Mouse (Mus musculus) intestine, embryonic 15.5 days (tissue): ENCODE data around the gene Popdc3. TPM values are rescaled to one million over a fixed set of nuclear protein-coding genes. Genes with fewer than 3 reads are reported as not detected.
"Not testable (repeated sequence)": the region's sequence is repeated elsewhere in the genome, so short reads cannot be mapped to it uniquely, and the experiment has no call there.

ENCODE experiments used
- ATAC-seq: fragments of 200-750 bp; cut with Nextera tagmentation; 2 replicates; pipeline ENCODE4 v1.8.0; 2017; ENCODE audit warnings: moderate TSS enrichment, moderate library complexity
- H3K27ac ChIP-seq: fragments of 300-500 bp; sonication (generic); 2 replicates; pipeline ENCODE4 v1.5.1; 2015; ENCODE audit warnings: mild to moderate bottlenecking, inconsistent platforms
- H3K27me3 ChIP-seq: fragments of 300-500 bp; sonication (generic); replicated peaks from 2 replicates; pipeline ENCODE4 v1.6.1; 2015; ENCODE audit warnings: inconsistent platforms
- H3K36me3 ChIP-seq: fragments of 300-500 bp; sonication (generic); 2 replicates; pipeline ENCODE4 v1.6.1; 2015; ENCODE audit warnings: inconsistent platforms
- H3K4me1 ChIP-seq: fragments of 300-500 bp; sonication (generic); replicated peaks from 2 replicates; pipeline ENCODE4 v1.6.1; 2015; ENCODE audit warnings: inconsistent platforms
- H3K4me2 ChIP-seq: fragments of 300-500 bp; sonication (generic); replicated peaks from 2 replicates; pipeline ENCODE4 v1.6.1; 2015; ENCODE audit warnings: mild to moderate bottlenecking, inconsistent platforms
- H3K4me3 ChIP-seq: fragments of 300-500 bp; sonication (generic); replicated peaks from 2 replicates; pipeline ENCODE4 v1.5.1; 2015; ENCODE audit warnings: inconsistent platforms
- H3K9ac ChIP-seq: fragments of 300-500 bp; sonication (generic); 2 replicates; pipeline ENCODE4 v1.6.1; 2015; ENCODE audit warnings: inconsistent platforms
- H3K9me3 ChIP-seq: fragments of 300-500 bp; sonication (generic); 2 replicates; pipeline ENCODE4 v1.6.1; 2016; ENCODE audit warnings: inconsistent platforms
- WGBS: fragments of 180-500 bp; shearing (Covaris S2); methylation state at CpG from one replicate; pipeline ENCODE4 v1.1.7; 2015; 5-methylcytosine and 5-hydroxymethylcytosine counted together
- polyA plus RNA-seq: library from polyadenylated mRNA; unstranded; fragments of >200 nt; fragmentation: Nextera tagmentation; extraction: Ambion mirVana; gene quantifications from 2 replicates; pipeline ENCODE4 v1.2.1, GENCODE M21; 2015

Popdc3 gene
- 0.55 and 0.88 TPM in 2 replicates for polyA plus RNA-seq

DNA sequence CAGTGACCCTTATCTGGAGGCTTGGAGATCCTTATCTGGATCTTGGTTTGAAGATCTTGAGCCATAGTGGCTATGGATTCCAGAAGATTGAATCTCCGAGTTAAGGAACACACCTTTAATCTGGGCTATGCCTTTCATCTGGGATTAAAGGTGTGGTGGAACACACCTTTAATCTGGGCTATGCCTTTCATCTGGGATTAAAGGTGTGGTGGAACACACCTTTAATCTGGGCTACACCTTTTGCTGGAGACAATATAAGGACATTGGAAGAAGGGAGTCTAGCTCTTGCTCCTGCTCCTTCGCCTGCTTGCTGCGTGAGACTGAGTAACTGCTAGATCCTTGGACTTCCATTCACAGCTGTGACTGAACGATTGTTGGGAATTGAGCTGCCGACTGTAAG lies at the start of gene Popdc3:
Popdc3 (plus strand) TSS at position 301 of the 400 bp plus-strand sequence.
- H3K27ac ChIP-seq, H3K36me3 ChIP-seq, H3K27me3 ChIP-seq, H3K4me3 ChIP-seq, ATAC-seq, H3K4me2 ChIP-seq, H3K9ac ChIP-seq, H3K9me3 ChIP-seq, H3K4me1 ChIP-seq: not testable (repeated sequence)
- WGBS = 76% methylated on average over 2 of the region's 5 CpGs

DNA sequence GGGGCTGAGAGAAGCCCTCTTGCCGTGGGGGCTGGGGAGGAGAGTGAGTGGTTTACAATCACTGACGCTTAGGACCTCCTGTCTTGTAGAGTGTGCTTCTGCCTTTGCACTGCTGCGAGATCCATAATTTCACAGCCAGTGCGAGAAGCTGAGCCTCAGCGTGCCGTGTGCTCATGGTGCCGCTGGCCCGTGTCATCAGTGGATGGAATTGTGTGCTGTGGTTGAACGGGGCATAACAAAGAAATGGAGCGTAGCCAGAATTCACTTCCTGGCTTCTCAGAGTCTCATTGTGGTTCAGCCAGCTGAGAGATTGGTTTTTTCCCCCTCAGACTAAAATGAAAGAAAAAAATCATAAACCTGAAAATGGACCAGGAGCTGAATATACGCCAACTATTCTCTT lies 48.8 kb upstream of the Popdc3 start:
- H3K27me3 ChIP-seq = no peaks in the 10 kb centered on the region
- no peak overlapping the region for H3K27ac ChIP-seq
- H3K4me1 ChIP-seq = 0 out of 2 replicates have a peak, but pooled peaks cover 3% of the 10 kb centered on the region
- H3K4me2 ChIP-seq = no peak overlapping the region
- no peak overlapping the region for H3K9ac ChIP-seq
- no peak for ATAC-seq
- 74% methylated on average over 11 of the region's 11 CpGs for WGBS
- H3K9me3 ChIP-seq = no peaks in the 10 kb centered on the region
- peaks cover 3% of the 10 kb centered on the region; the same call in 1 of the 2 replicates for H3K36me3 ChIP-seq
- H3K4me3 ChIP-seq = no peak overlapping the region

DNA sequence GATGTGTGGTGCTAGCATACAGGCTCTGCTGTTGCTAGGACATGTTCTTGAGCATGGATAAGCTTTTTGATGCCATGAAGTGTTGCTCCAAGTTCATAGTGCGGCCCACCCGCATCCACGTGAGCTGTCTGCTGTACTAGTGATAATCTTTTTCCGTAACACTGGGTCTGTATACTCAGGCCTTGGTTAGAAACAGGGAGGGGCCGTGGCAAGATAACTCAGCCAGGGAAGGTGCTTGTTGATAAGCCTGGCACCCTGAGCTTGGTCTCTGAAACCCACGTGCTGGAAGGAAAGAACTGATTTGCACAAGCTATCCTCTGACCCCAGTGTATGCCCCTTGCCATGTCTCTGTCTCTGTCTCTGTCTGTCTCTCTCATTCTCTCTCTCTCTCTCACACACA lies 47.9 kb upstream of the Popdc3 start:
- Histone ChIP-seq H3K4me1 (0 out of 2 replicates have a peak, but pooled peaks cover 3% of the 10 kb centered on the region), H3K4me3 (no peak overlapping the region), H3K36me3 (peaks cover 3% of the 10 kb centered on the region; the same call in 1 of the 2 replicates), H3K4me2 (no peak overlapping the region), H3K9ac (no peak overlapping the region), H3K27me3 (no peaks in the 10 kb centered on the region), H3K27ac (no peak overlapping the region), H3K9me3 (no peaks in the 10 kb centered on the region)
- WGBS = 73% methylated on average over 6 of the region's 6 CpGs
- peak; percentile 86 for ATAC-seq

- H3K27me3 ChIP-seq = no peaks in the 10 kb centered on the region
- 0 out of 2 replicates have a peak, but pooled peaks cover 3% of the 10 kb centered on the region for H3K4me1 ChIP-seq
- no peak overlapping the region for H3K4me3 ChIP-seq
- no peaks in the 10 kb centered on the region for H3K9me3 ChIP-seq
- H3K4me2 ChIP-seq = no peak overlapping the region
- 69% methylated on average over 4 of the region's 4 CpGs for WGBS
- H3K9ac ChIP-seq = no peak overlapping the region
- peak; percentile 29; the same call in 1 of the 2 replicates for ATAC-seq
- no peak overlapping the region for H3K27ac ChIP-seq
- H3K36me3 ChIP-seq = 0 out of 2 replicates have a peak, but pooled peaks cover 3% of the 10 kb centered on the region
Measured at GRCm38 (mm10) chr10:45132371-45132770, 45.5 kb upstream of the Popdc3 start.

DNA sequence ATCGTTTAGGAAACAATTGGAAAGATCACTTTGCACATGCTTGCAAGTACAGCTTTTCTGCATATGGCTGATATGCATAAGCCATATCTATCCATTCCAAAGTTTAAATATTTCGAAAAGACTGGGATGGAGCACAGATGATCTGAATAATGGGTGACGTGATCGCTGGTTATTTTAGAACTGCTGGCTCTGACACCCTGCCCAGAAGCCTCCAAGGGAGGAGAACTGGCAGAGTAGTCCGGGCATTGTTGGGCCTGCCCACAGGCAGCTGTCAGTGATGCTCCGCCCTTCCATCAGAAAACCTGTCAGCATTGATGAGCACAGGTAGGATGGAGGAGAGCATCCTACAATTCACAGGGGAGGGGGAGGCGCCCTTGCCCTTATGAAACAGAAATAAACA lies 41.1 kb upstream of the Popdc3 start:
- ATAC-seq = no peak
- H3K9me3 ChIP-seq = no peaks in the 10 kb centered on the region
- H3K27ac ChIP-seq = no peak overlapping the region
- H3K4me3 ChIP-seq = no peak overlapping the region
- no peak overlapping the region for H3K4me2 ChIP-seq
- no peaks in the 10 kb centered on the region for H3K36me3 ChIP-seq
- 89% methylated on average over 7 of the region's 7 CpGs for WGBS
- H3K9ac ChIP-seq = no peak overlapping the region
- no peaks in the 10 kb centered on the region for H3K27me3 ChIP-seq
- no peaks in the 10 kb centered on the region for H3K4me1 ChIP-seq

DNA sequence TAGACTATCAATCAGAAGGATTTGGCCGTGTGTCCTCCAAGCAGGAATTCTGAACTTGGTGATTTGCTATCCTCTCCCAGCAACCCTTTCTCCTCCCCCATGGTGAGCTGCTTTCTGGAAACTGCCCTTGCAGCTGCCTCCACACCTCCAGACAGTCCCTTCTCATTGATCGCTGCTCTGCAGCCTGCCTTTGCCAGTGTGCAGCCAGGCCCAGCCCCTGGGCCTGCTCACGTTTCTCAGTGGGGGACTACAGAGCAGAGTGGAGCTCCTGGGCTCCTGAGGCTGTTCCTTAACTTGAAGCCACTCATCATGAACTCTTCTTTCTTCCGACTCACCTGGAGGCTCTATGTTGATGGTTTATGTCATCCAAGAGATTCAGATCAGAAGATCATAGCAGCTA lies 38.0 kb upstream of the Popdc3 start:
- Histone ChIP-seq H3K9me3 (no peaks in the 10 kb centered on the region), H3K4me2 (no peak overlapping the region), H3K9ac (no peak overlapping the region), H3K36me3 (no peaks in the 10 kb centered on the region), H3K4me3 (no peak overlapping the region), H3K27ac (no peak overlapping the region), H3K4me1 (no peaks in the 10 kb centered on the region), H3K27me3 (no peaks in the 10 kb centered on the region)
- no peak for ATAC-seq
- WGBS = 74% methylated on average over 4 of the region's 4 CpGs

GRCm38 (mm10) chr10:45140474-45141212 lies 37.3 kb upstream of the Popdc3 start:
- Histone ChIP-seq H3K9ac (no peak overlapping the region), H3K36me3 (no peaks in the 10 kb centered on the region), H3K4me1 (no peaks in the 10 kb centered on the region), H3K27ac (no peak overlapping the region), H3K9me3 (no peaks in the 10 kb centered on the region), H3K4me2 (no peak overlapping the region), H3K27me3 (no peaks in the 10 kb centered on the region), H3K4me3 (no peak overlapping the region)
- 86% methylated on average over 7 of the region's 7 CpGs for WGBS
- no peak for ATAC-seq

- no peak overlapping the region for H3K4me2 ChIP-seq
- H3K27me3 ChIP-seq = no peaks in the 10 kb centered on the region
- H3K4me1 ChIP-seq = no peaks in the 10 kb centered on the region
- no peaks in the 10 kb centered on the region for H3K9me3 ChIP-seq
- 79% methylated on average over 5 of the region's 5 CpGs for WGBS
- no peak overlapping the region for H3K27ac ChIP-seq
- no peak for ATAC-seq
- H3K9ac ChIP-seq = no peak overlapping the region
- no peak overlapping the region for H3K4me3 ChIP-seq
- H3K36me3 ChIP-seq = no peaks in the 10 kb centered on the region
Measured at GRCm38 (mm10) chr10:45142359-45142758, 35.5 kb upstream of the Popdc3 start.

GRCm38 (mm10) chr10:45144038-45144817 lies 33.7 kb upstream of the Popdc3 start:
- 92% methylated on average over 6 of the region's 6 CpGs for WGBS

DNA sequence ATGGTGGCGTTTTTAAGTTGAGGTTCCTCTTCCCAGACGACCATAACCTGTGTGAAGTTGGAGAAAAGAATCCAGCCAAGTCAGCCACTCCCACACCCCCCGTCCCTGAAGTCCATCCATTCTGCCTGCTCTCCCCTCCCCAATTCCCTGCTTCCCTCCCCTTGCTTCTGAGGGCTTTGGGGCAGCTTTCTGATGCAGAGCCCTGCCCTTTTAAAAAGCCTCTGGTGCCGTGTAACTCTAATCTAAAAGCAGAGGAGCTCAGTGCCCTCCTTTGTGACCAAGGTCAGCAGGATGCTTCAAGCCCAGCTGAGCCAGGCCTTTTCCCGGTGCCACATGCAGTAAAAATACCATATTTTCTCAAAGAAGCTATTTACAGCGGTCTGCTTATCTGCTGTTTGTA lies 31.1 kb upstream of the Popdc3 start:
- 30% methylated on average over 6 of the region's 6 CpGs for whole genome bisulfite sequencing

More at GRCm38 (mm10) chr10:45144038-45144817, 33.7 kb upstream of the Popdc3 start:
- Histone ChIP-seq H3K4me3 (no peak overlapping the region), H3K4me2 (no peak overlapping the region), H3K4me1 (no peaks in the 10 kb centered on the region), H3K27me3 (no peaks in the 10 kb centered on the region), H3K36me3 (no peaks in the 10 kb centered on the region), H3K27ac (no peak overlapping the region), H3K9ac (no peak overlapping the region), H3K9me3 (no peaks in the 10 kb centered on the region)
- ATAC-seq = no peak

DNA sequence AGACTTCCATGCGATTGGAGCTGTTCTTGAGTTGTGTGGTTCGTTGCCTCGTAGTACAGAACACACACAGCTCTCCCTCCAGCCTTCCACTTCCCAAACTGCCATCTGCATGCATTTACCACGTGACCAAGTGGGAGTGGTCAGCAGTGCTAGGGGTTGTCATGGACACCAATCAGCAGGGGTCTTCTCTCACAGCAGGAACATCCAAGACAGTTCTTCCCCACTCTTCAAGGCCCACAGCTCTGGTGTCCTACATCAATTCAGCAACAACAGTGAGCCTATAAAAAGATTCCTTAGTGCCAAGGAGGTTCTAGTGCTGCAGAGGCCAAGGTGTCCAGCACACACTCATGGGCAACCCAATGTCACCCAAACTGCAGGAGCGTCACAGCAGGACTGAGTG lies 26.8 kb upstream of the Popdc3 start:
- Histone ChIP-seq H3K36me3 (peaks cover 21% of the 10 kb centered on the region; the same call in 1 of the 2 replicates), H3K27ac (no peak overlapping the region), H3K4me3 (no peak overlapping the region)

More for the DNA sequence above, 31.1 kb upstream of the Popdc3 start:
- Histone ChIP-seq H3K9ac (no peak overlapping the region), H3K9me3 (no peaks in the 10 kb centered on the region), H3K27me3 (no peaks in the 10 kb centered on the region), H3K36me3 (0 out of 2 replicates have a peak, but pooled peaks cover 4% of the 10 kb centered on the region), H3K4me2 (no peak overlapping the region), H3K27ac (no peak overlapping the region), H3K4me3 (no peak overlapping the region), H3K4me1 (no peaks in the 10 kb centered on the region)
- ATAC-seq = no peak

More for the DNA sequence above, 26.8 kb upstream of the Popdc3 start:
- no peak for ATAC-seq
- 74% methylated on average over 5 of the region's 5 CpGs for WGBS
- Histone ChIP-seq H3K4me2 (no peak overlapping the region), H3K4me1 (no peaks in the 10 kb centered on the region), H3K9ac (no peak overlapping the region), H3K27me3 (no peaks in the 10 kb centered on the region), H3K9me3 (no peaks in the 10 kb centered on the region)
